Mouse (Mus musculus) retina, postnatal 1 day (tissue): ENCODE measurements at regions not wholly inside any gene's neighbourhood (a gene's known extent, or its start where the extent isn't known, plus 50 kb on each side); places are given as distances from the start of the nearest gene placed in this dataset.

Source experiments
- DNase-seq: peaks from one replicate; pipeline ENCODE4 v3.0.0-alpha.2; 2012

DNA sequence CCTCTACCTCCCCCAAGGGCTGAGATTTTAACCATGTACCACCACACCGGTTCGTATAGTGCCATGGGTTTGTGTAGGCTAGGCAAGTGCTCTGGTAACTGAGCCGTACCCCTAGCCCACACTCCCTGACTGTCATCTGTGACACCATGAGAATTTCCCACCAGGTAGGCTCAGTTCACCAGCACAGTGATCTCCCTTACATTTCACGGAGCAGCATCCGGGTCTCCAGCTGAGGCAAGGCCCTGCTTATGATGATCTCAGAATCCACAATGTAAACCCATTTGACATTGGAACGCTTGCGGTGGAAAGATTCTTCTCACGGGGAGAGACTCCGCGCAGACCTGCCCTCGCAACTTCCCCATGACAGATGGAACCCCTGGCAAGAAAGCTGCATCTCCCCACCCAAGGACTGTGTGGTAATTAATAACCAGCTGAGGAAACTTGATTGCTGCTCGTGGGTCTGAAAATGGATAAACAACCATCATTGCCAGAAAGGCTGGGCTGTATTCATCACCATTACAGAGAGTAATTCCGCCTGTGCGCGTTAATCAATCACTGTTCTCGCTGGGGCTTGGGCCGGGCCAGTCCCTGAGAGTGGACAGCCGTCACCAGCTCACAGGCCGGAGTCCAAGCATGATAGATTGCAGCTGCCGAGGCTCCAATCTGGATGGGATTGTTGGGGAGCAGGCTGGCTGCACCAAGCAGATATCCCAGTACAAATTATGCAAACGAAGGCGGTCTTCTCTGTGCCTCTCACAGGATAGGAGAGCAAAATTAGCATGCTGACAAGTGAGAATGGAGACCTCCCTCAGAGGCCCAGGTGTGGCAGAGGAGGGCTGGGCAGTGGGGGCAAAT, 492.3 kb downstream of the Fam19a5 start:
- no peak for DNase-seq

DNA sequence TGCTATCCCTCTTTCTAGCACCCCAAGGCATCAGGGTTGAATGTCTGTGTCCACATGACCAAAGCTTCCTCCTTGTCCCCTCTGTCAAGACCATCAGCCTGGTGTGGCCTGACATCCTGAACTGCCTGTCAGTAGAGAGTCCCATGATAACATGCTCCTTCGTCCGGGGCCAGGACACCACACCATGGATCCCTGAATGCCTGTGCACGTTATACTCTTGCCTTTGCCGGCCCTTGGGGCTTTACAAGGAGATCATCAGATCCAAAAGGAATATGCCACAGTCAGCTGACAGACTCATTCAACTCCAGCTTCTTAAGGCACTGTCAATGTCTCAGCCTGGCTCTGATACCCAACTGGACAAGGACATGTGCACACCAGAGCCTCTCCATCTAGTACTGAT, 493.5 kb downstream of the Fam19a5 start:
- DNase-seq, result no peak

DNA sequence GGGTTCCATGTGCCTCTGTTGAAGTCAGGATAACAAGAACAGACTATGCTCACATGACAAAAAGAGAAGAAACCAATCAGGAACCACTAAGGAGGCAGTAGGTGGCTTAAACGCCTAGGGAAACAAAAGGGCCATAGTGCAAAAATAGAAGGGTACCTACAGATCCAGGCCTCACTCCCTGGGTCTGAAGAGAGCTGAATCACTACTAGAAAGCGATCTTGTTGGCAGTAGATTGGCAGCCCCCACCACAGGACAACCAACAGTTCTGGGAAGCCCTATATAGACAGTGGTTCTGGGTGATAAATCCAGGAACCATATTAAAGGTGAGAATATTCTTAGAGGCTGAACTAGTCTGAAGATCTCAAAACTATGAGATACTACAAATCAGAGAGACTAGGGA, 498.7 kb downstream of the Fam19a5 start:
- no peak for DNase-seq

DNA sequence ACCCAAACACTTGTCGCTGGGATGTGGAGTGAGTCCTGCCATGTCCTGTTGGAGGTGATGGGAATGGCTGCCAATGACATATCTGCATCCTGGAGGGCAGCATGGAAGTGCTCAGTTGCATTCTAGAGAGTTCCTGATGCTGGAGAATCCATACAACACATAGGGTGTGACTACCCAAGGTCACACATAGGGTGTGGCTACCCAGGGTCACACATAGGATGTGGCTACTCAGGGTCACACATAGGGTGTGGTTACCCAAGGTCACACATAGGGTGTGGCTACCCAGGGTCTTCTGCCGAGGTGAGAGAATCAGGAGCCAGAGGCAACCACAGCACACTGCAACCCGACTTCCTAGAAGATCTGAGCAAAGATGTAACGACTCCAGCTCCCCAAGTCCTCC, 514.0 kb downstream of the Fam19a5 start:
- DNase-seq, result no peak

DNA sequence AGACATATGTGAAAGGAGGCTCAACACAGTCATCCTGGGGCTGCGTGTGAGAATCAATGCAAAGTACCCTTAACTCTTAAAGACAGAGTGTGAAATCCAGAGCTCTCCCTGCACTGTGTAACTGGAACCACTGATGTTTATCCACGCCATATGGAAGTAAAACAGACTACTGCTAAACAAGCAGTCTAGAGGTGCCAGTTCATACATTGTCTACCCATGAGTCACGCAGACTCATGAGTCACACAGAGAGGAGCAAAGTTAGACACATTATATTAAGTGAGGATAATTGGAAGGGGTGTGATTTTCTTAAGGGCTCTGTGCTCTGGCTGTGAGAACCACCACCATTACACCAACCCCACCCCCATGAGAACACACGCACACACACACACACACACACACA, 516.8 kb downstream of the Fam19a5 start:
- no peak for DNase-seq

DNA sequence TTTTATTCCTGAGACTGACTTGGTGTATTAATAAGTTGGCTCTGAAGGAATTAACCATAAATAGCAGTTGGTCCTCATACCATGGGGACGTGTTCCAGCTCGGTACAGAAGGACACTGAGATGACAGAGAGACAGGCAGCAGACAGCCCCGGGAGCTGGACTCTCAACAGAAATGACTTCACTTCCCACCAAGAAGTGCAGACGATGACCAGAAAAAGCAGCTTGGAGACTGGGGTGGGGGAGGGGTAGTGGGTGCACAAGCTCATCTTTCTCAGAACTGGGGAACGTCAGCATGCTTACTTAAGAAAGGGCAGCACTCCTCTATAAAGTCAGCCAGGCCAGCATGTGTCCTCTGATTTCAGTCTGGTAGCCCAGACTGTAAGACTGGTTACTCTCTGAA, 518.9 kb downstream of the Fam19a5 start:
- DNase-seq, result no peak

DNA sequence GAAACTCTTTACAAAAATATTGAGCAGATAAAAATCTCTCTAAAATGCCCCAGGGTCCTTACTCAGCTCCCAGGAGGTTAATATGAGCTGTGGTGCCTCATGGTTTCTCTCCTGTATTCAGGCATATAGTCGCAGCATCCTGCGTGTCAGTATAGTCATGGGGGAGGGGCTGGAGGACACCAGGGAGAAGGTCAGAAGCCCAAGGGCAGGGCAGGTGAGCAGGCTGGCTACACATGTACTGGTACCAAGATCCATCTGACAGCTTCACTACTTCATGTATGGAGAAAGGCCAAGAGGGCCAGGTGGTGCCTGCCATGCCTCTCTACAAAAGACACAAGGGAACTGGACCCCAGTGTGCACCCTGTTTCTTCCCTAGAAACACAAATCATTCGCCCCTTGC, 524.4 kb downstream of the Fam19a5 start:
- DNase-seq, result no peak

DNA sequence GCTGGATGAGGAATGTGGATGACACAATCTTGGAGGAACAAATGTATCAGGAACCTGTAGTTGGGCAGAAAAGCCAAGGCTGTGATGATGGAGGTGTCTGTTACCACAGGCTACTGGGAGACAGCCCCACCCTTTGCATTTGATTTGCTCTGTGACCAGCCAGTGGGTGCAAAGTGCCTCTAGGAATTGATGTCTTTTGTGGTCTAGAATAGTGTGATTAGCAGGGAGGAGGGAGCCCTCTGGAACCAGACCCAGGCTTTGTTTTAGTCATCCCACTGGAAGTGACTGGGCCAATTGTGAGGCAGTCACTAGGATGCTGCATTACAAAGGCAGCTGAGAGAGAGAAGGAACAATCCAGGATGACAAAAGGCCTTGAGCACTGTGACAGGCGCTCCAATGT, 527.4 kb upstream of the Zdhhc25 start:
- no peak for DNase-seq

DNA sequence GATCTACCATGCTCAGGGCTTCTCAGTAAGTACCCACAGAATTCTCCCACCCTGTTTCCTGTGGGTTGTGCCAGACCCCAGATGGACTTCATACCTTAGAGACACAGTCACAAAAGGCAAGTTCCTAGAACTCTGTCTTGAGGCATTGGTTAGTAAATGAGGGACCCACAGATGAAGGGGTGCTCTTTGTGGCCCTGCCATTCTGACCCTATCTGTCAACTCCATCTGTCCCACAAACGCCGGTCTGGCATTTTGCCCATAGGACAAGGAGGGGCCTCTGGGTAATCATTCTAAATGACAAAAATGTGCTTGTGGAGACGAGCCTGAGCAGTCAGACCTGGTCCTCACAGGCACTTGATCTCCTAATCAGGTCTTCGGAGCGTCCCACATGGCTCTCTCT, 516.2 kb upstream of the Zdhhc25 start:
- DNase-seq, result peak; percentile 53

DNA sequence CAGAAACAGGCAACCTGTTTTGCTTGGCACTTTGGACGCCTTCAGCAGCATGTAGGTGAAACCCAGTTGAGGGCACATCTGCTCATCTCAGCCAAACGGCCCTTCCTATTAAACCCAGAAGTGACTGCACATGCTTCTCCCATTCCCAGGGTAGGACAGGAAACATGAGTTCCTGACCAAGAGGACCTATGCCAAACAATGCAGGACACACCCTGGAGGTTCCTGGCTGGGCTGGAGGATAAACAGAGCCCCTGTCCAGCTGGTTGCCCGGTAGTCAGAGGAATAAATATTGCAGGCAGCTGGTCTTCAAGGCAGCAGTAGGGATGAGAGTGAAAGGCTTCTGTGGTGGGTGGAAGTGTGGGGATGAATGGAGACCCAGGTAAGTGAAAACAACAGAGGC, 514.5 kb upstream of the Zdhhc25 start:
- no peak for DNase-seq

DNA sequence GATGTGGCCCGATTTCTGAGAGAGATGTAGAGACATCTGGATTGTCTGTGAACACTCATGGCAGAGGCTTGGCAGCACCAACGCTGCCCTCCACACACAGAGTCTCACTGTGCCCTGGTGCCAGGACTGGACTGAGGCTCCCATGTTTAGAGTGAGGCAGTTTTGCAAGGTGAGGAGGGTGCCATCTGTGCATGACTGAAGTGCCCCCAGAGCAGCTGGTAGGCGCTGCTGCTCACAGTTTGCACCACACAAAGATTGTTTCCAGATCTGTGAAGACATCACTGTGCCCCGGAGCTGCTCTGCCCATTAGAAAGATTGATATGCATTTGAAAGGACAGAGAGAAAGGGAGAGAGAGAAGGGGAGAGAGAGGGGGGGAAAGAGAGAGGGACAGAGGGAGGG, 510.6 kb upstream of the Zdhhc25 start:
- DNase-seq, result no peak

DNA sequence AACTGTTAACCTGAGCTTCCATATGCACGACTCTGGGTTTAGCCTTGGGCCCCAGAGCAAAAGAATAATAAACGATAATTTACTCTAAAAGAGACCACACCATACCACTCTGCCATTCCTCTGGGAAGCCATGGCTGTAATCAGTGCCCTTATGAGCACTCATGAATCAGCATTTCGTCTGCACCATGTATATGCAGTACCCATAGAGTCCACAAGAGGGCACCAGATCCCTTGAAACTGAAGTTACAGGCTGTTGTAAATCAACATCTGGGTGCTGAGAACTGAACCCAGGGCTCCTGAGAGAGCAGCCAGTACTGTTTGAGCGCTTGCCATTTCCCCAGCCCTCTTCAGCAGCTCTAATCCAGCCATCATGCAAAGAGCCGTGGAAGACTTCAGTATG, 508.7 kb upstream of the Zdhhc25 start:
- DNase-seq, result no peak

DNA sequence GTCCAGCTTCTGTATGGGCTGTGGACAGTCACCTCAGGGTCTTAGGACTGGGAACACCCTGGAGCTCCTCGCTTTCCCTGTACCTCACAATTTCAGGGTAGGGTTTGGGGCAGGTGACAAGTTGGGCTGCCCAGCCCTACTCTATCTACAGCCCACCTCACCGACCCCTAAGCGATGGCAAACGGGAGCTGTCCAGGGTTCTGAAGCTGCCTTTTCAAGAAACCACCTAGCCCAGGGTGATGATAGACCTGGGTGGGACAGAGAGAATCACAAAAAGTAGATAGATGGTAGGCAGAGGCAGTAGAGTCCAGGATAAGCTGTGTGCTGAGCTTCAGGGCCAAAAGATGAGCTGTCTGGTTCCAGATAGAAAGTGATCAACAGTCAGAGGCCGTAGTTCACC, 479.7 kb upstream of the Zdhhc25 start:
- peak; percentile 22 for DNase-seq

DNA sequence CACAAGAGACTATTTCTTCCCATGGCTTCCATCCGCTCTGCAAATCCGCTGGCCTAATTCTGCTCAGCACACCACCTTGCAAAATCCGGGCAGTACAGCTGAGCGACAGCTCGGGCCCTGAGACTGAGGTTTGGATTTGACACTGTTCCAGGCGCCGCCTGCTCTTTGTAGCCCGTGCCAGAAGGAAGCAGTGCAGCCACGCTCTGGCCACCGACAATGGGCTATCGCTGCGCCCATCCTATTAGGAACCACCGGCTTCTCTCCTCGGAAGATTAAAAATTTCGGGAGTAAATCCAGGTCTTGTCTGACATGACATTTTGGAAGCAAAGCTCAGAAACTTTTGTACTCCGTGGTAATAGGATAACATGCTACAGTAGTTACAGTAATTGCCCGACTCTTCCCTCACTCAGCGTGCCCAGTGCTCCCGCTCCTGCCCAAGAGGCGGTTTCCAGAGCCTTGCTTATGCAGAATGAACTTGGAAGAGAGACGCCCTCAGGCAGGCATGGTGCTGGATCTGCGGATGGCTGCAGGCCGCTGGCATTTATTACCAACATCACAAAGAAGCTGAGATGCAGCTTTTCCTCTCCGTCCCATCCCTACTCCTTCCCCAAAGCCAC, 476.1 kb upstream of the Zdhhc25 start:
- no peak for DNase-seq

DNA sequence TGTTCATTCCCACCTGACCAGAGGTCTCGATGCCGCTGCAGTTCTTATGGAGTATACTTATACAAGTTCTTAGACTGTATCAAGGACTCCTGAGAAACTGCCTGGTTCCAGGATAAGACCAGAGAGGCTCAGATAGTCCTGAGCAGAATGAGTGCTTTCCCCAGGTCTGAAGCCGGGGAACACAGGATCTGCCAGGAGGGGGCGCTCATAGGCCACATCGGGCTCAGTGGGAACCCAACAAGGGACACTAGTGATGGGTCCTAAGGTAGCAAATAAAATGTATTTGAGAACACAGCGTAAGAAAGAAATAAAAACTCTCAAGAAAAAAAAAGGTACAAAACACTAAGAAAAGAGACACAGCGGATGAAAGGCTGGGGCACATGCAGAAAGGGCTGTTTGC, 454.0 kb upstream of the Zdhhc25 start:
- peak; percentile 66 for DNase-seq

DNA sequence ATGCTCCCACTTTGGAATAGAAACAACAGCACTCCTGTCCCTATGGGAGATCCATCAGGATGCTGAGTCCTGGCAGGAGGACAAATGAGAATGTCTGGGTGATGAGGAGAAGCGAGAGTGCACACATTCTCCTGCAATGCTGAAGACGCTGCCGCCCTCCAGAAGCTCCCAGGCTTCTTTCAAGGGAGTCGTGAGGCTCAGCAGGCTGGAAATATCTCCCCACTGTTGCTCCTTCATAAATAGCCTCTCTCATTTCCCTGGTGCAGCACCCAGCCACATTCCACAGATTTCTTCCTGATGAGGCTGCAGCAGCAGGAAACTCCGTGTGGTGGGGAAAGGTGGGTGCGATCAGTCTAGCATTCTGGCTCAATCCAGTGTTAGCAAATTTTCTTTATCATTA, 448.9 kb upstream of the Zdhhc25 start:
- DNase-seq, result no peak

DNA sequence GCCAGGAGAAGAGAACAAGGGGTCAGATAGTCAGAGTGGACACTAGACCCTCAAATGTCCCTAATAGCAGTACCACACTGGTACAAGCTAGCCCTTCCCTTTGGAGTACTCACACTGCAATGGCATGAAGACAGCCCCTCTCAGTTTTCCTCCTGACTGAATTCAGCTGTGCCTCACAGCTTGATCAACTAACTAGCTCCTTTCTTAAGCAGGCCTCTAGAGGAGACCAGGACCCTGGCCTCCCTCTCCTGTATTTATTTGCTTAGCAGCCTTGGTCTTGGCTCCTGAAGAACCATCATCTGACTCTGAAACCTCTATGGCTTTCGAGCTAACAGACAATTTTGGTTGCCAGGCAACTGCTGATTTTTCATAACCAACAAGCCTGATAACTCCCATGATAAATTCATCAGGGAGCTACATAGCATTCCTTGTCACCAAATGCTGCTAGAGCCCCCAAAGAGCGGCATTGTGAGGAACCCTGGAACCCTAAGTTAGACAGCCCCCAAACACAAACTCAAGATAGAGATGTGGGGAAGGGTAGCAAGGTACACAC, 440.4 kb upstream of the Zdhhc25 start:
- no peak for DNase-seq

DNA sequence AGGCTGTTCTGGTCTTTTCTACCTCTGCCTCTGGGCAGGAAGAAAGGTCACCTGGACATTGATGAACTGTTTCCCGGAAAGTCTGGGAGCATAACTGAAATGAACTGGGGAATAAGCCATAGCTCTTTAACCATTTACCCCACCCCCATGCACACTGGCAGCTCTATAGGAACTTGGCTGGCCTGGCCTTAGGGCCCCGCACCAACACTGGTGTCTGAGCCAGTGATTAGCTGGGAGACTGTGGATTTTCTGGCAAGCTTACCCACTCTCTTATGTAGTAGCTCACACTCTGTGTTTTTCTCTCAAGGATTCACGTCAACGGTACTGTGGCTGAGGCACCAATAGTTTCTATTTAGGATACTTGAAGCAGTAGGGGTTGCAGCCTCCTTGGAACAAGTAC, 439.8 kb upstream of the Zdhhc25 start:
- DNase-seq, result no peak

DNA sequence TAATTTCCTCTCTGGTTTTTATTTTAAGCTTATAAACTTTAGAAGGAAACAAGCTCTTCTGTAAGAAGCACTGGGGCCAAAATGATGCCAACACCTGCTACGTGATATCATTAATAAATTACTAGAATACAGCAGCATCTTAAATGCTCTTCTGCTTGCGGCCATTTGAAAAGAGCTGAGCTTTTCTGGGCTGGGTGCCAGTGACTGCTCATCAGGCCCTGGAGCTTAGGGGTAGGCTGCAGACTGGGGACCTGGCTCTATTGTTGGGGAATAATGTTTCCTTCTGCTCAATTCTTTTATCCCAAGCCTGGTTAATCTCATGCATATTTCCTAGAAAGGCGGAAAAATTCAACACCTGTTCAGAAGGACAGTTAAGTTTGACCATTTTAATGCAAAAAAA, 436.7 kb upstream of the Zdhhc25 start:
- peak; percentile 57 for DNase-seq

DNA sequence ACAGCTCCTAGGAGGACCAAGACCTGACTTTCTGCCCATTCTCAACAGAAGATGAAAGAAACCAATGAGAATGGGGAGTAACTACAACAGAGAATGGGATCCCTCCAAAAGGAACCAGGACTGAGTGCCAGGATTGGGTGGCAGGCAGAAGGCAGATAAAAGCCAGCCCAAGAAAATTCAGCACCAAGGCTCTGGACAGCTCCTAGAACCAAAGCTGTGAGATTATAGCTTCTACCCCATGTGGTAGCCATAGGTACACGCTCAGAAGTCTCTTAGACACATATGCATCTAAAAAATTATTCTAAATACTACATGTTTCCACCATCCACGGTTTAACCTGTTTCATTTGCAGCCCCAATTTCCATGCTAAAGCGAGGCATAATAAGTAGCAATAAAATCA, 425.8 kb upstream of the Zdhhc25 start:
- DNase-seq, result peak; percentile 71

DNA sequence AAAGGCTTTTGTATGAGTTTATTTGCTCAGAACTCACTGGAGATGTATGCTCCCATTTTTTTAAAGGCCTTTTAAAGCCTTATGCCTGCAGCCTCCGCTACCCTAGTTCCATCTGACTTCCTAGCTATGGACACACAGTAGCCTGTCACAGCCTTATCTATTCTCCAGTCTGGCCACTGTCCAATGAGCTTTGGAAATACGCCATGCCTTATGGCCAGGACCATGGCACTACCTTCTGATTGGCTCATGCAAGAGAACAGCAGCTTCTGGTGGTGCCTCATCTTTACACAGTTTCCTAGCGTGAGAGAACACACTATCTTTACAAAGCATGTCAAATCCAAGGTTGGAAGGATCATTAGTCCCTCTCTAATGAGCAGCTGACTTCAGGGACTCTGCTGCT, 424.1 kb upstream of the Zdhhc25 start:
- DNase-seq, result no peak

DNA sequence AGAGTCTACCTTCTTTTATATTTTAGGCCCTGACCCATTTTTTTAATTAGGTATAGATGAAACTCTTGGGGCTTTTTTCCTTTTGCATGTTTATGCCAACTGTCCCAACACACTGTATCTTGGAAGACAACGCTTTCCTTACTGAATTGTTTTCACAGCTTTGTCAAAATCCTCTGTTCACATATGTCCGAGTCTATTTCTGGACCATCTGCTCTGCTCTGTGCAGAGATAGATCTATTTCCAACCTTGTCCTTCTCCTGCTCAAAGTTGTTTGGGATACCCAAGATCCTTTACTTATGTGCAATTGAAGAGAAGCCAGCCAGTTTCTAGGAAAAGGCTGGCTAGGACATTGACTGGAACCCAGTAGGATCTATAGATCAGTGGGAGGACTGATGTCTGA, 403.6 kb upstream of the Zdhhc25 start:
- DNase-seq, result no peak

DNA sequence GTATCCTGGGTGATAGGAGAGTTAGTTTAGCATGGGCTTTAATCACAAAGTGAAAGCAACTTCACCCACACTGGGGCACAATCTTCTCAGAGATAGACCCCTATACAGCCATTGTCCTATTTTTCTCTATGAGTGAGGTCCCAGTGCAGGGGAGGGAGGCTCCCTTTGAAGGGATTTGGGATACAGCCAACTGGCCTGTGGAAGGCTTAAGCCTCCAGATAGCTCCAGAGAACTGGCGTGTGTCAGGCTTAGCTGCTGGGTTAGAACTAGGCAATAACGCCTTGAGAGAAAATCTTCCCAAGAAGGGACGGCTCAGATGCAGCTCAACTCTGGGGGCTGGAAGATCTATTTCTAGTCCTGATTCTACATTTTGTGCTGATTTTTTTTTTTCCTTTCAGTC, 397.4 kb upstream of the Zdhhc25 start:
- peak; percentile 78 for DNase-seq

DNA sequence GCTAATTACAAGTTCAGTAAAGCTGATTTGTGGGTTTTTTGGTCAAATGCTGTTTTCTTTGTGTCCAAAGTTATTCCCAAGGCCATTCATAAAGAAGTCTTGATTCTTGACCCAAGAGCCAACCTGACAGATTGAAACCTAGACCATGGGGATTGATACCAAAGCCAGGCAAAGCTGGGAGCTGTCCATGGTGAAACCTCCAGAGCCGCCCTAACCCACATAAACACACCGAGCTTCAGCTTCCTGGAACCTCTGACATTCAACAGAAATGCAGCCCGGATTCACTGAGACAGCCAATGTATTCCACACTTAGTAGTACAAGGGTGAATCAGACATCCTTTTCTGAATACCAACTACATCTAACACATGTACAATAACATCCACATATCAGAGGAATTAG, 386.7 kb upstream of the Zdhhc25 start:
- peak; percentile 24 for DNase-seq

DNA sequence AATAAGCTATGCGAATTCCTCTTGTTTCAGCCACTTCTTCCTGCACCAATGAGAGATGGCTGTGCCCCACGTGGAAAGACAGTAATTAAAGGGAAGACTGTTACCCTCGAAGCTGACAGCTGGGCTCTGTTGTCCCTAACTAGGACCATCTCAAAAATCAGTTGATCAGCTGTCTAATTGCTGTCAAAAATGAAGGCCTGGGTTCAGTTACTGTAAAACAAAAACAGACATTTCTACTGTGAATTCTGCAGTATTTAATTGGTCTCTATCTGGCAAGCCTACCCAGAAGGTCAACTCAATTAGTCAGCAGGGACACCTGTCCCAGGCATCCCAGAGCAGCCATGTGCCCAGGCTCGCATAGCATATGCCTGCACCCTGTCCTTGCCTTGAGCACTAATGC, 385.8 kb upstream of the Zdhhc25 start:
- DNase-seq, result peak; percentile 58
